Mouse (Mus musculus): ENCODE results near the gene Bcr. TPM values are rescaled to one million over a fixed set of nuclear protein-coding genes. Genes with fewer than 3 reads are reported as not detected.

Bcr gene
- total and polyA plus RNA-seq, 2 experiments: 7.5 to 14.7 TPM

DNA sequence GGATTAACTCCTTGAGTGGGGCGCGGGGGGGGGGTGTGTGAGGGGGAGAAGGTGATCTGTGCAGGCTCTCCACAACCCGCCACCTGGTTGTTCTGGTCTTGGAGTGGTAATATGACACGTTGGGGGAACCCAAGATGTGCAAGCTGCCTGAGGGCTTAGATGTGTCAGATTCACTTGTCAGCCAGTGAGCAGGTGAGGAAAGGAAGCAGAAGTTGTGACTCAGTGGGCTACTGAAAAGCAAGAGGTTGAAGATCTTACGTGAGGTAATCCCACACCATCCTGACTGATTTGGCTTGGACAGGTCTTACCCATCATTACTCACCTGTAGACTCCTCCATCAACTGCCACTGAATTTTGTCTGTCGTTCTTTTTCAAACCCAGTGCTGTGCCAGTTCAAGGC is 2.2 kb downstream of the Bcr start:
- TF ChIP-seq CTCF (IDR thresholded peaks at IDR 0.05; ENCODE audit: low read depth, low read length) (no peak), POLR2A (IDR thresholded peaks at IDR 0.05; ENCODE audit: extremely low read depth, insufficient read depth, low read length) (no peak)
- H3K27me3 ChIP-seq (ENCODE audit: control insufficient read depth, insufficient read depth, low read length): no peaks in the 10 kb centered on the region
- H3K4me1 ChIP-seq (ENCODE audit: control insufficient read depth, insufficient read depth, low read length): peaks cover 31% of the 10 kb centered on the region
- peaks cover 31% of the 10 kb centered on the region; the same call in 1 of the 2 replicates for H3K79me2 ChIP-seq (ENCODE audit: control insufficient read depth, insufficient read depth, low read length)
- H3K36me3 ChIP-seq (ENCODE audit: control insufficient read depth, insufficient read depth, low read length): no peaks in the 10 kb centered on the region
- H3K9ac ChIP-seq (ENCODE audit: low read depth, low read length): no peak overlapping the region
- no peak overlapping the region for H3K4me3 ChIP-seq (ENCODE audit: insufficient read depth, low read depth, low read length)
- 45% methylated on average over 6 of the region's 6 CpGs for WGBS
- DNase-seq (ENCODE audit: extremely low read depth, low read depth, low spot score): no peak
- no peak overlapping the region for H3K27ac ChIP-seq (replicated peaks; ENCODE audit: insufficient read depth, low read depth, low read length)

DNA sequence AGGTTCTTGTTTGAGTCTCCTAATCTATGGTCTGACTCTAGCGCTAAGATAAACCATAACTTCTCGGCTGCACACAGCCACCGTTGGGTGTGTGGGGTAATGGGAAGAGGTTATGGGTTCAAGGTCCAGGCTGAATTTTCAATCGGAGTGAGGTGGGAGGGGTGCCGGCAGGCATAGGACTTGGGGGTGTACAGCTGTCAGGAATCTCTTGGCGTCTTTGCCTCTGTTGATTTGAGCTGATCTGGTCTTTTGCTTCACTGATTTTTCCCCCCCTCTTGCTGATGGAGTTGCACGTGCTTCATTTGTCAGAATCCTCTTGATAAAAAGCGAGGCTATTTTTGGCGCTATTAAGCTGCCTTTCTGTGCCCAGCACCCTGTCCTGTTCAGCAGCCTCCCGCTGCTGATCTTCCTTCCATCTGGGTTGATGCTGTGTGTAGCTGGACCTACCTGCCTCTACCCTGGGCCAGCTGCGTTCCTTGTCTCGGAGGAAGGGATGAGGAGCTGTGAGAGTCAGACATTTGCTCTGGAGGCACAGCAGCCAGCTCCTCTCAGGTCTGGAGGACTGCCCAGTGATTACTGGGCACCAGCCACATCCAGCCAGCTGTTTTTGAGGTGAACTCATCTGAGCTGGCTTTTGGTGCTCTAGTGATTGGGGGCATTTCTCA is 3.0 kb downstream of the Bcr start:
- DNase-seq (ENCODE audit: extremely low read depth, low read depth, low spot score): peak; percentile 65
- no peak for TF ChIP-seq POLR2A (IDR thresholded peaks at IDR 0.05; ENCODE audit: extremely low read depth, insufficient read depth, low read length)
- Histone ChIP-seq H3K27ac (replicated peaks; ENCODE audit: insufficient read depth, low read depth, low read length) (no peak overlapping the region), H3K9ac (ENCODE audit: low read depth, low read length) (no peak overlapping the region), H3K27me3 (ENCODE audit: control insufficient read depth, insufficient read depth, low read length) (no peaks in the 10 kb centered on the region), H3K4me1 (ENCODE audit: control insufficient read depth, insufficient read depth, low read length) (peaks cover 31% of the 10 kb centered on the region), H3K4me3 (ENCODE audit: insufficient read depth, low read depth, low read length) (no peak overlapping the region), H3K79me2 (ENCODE audit: control insufficient read depth, insufficient read depth, low read length) (peaks cover 31% of the 10 kb centered on the region; the same call in 1 of the 2 replicates), H3K36me3 (ENCODE audit: control insufficient read depth, insufficient read depth, low read length) (no peaks in the 10 kb centered on the region)
- WGBS: 11% methylated on average over 12 of the region's 12 CpGs

DNA sequence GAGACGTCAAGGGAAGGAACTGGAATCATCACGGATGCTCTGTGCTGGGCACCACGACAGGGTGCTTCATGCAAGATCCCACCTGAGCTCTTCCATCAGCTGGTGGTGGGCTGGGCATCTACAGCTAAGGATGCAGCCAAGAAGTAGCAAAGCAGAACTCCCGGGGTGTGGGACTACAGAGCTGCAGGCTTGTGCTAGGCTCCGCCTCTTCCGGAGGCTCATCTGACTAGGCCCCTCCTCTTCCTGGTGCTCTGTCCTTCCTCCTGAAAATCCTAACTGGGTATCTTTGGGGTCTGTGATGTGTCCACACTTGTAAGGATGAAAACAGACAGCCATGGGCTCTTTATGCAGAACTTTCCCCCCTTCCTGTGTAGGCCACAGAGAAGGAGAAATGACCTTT is 5.3 kb downstream of the Bcr start:
- TF ChIP-seq CTCF (IDR thresholded peaks at IDR 0.05; ENCODE audit: low read depth, low read length) (no peak), POLR2A (IDR thresholded peaks at IDR 0.05; ENCODE audit: extremely low read depth, insufficient read depth, low read length) (no peak)
- H3K27ac ChIP-seq (replicated peaks; ENCODE audit: insufficient read depth, low read depth, low read length): no peak overlapping the region
- H3K4me1 ChIP-seq (ENCODE audit: control insufficient read depth, insufficient read depth, low read length): peaks cover 29% of the 10 kb centered on the region
- H3K79me2 ChIP-seq (ENCODE audit: control insufficient read depth, insufficient read depth, low read length): peaks cover 44% of the 10 kb centered on the region; the same call in 1 of the 2 replicates
- H3K27me3 ChIP-seq (ENCODE audit: control insufficient read depth, insufficient read depth, low read length): no peaks in the 10 kb centered on the region
- no peak for DNase-seq (ENCODE audit: extremely low read depth, low read depth, low spot score)
- H3K36me3 ChIP-seq (ENCODE audit: control insufficient read depth, insufficient read depth, low read length): no peaks in the 10 kb centered on the region
- H3K9ac ChIP-seq (ENCODE audit: low read depth, low read length): no peak overlapping the region
- H3K4me3 ChIP-seq (ENCODE audit: insufficient read depth, low read depth, low read length): no peak overlapping the region
- 79% methylated on average over 6 of the region's 6 CpGs for WGBS

DNA sequence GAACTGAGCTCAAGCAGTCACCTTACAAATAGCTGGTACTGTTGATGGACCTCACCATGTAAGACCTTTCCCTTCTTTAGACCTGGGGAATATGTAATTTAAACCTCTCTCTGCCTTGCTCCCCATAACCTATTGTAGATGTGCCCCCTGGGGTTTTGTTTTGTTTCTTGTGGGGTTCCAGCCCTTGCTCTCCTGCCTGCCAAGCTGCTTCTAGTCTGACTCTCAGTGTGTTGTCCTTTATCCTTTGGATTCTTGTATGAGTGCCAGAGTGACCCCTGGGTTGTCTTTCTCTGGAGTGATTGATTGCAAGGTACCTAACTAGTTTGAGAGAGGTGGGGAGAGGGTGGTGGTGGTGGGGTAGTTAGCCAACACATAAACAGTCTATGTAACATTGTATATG is 7.1 kb downstream of the Bcr start:
- no peak overlapping the region for H3K4me3 ChIP-seq (ENCODE audit: insufficient read depth, low read depth, low read length)
- H3K4me1 ChIP-seq (ENCODE audit: control insufficient read depth, insufficient read depth, low read length): peaks cover 21% of the 10 kb centered on the region
- no peak overlapping the region for H3K27ac ChIP-seq (replicated peaks; ENCODE audit: insufficient read depth, low read depth, low read length)
- no peak for TF ChIP-seq CTCF (IDR thresholded peaks at IDR 0.05; ENCODE audit: low read depth, low read length)
- no peak for TF ChIP-seq POLR2A (IDR thresholded peaks at IDR 0.05; ENCODE audit: extremely low read depth, insufficient read depth, low read length)
- no peaks in the 10 kb centered on the region for H3K27me3 ChIP-seq (ENCODE audit: control insufficient read depth, insufficient read depth, low read length)
- no peaks in the 10 kb centered on the region for H3K36me3 ChIP-seq (ENCODE audit: control insufficient read depth, insufficient read depth, low read length)
- DNase-seq (ENCODE audit: extremely low read depth, low read depth, low spot score): no peak
- peaks cover 46% of the 10 kb centered on the region for H3K79me2 ChIP-seq (ENCODE audit: control insufficient read depth, insufficient read depth, low read length)
- H3K9ac ChIP-seq (ENCODE audit: low read depth, low read length): no peak overlapping the region

DNA sequence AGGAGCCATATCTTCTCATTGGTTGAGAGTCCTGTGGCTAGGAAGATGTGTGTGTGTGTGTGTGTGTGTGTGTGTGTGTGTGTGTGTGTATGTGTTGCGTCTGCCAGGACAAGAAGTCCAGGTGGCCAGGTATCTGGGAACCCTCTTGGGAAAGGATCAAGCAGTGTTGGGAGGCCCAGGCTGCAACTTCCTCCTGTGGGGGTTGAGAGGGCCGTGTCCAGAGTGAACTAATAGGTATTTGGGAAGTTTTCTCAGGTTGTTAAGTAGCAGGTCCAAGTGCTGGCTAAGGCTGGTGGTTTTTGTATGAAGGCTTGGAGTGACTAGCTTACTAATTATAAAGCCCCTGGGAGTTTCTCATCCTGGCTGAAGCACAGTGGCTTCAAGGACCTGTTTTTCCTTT is 7.7 kb downstream of the Bcr start:
- no peak overlapping the region for H3K4me3 ChIP-seq (ENCODE audit: insufficient read depth, low read depth, low read length)
- DNase-seq (ENCODE audit: extremely low read depth, low read depth, low spot score): no peak
- H3K36me3 ChIP-seq (ENCODE audit: control insufficient read depth, insufficient read depth, low read length): no peaks in the 10 kb centered on the region
- TF ChIP-seq POLR2A (IDR thresholded peaks at IDR 0.05; ENCODE audit: extremely low read depth, insufficient read depth, low read length): no peak
- TF ChIP-seq CTCF (IDR thresholded peaks at IDR 0.05; ENCODE audit: low read depth, low read length): no peak
- H3K4me1 ChIP-seq (ENCODE audit: control insufficient read depth, insufficient read depth, low read length): peaks cover 16% of the 10 kb centered on the region
- no peak overlapping the region for H3K9ac ChIP-seq (ENCODE audit: low read depth, low read length)
- H3K27me3 ChIP-seq (ENCODE audit: control insufficient read depth, insufficient read depth, low read length): no peaks in the 10 kb centered on the region
- WGBS: 21% methylated on average over 2 of the region's 2 CpGs
- H3K79me2 ChIP-seq (ENCODE audit: control insufficient read depth, insufficient read depth, low read length): peaks cover 51% of the 10 kb centered on the region
- H3K27ac ChIP-seq (replicated peaks; ENCODE audit: insufficient read depth, low read depth, low read length): 0 out of 2 replicates have a peak overlapping the region, but pooled peaks have one; percentile 16

DNA sequence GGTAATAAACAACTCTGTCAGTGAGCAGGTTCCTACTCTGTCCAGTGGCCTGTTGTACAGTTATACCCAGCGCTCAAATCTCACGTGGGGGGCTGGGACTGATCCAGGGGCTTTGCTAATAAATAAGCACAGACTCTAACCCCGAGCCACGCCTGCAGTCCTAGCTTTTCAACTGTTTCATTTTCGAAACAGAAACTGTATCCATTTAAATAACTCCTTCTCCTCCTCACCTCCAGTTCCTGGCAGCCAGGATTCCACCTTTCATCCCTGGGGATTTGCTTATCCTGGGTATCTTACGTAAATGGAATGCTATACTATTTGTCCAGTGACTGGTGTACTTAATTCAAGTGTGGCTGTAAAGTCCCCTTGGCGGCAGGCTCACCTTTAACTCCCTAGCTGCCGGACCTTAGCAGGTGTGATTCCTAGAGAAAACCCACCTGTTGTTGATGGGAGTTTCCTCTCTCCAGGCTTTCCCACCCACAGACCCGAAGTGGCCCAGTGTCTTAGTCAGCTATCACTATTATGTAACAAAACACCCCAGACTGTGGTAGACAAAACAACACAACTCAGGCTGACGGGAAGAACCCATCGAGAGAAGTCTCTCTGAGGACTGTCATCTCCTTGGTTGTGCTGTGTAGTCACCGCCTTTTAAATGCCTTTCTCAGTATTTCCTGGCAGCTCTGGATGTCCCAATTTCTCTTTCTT is 8.4 kb downstream of the Bcr start:
- TF ChIP-seq POLR2A (IDR thresholded peaks at IDR 0.05; ENCODE audit: extremely low read depth, insufficient read depth, low read length) (no peak), CTCF (IDR thresholded peaks at IDR 0.05; ENCODE audit: low read depth, low read length) (no peak)
- DNase-seq (ENCODE audit: extremely low read depth, low read depth, low spot score): peak; percentile 76
- H3K27me3 ChIP-seq (ENCODE audit: control insufficient read depth, insufficient read depth, low read length): no peaks in the 10 kb centered on the region
- peaks cover 57% of the 10 kb centered on the region for H3K79me2 ChIP-seq (ENCODE audit: control insufficient read depth, insufficient read depth, low read length)
- H3K27ac ChIP-seq (replicated peaks; ENCODE audit: insufficient read depth, low read depth, low read length): peak overlapping the region; percentile 63
- 21% methylated on average over 12 of the region's 12 CpGs for WGBS
- no peak overlapping the region for H3K4me3 ChIP-seq (ENCODE audit: insufficient read depth, low read depth, low read length)
- H3K9ac ChIP-seq (ENCODE audit: low read depth, low read length): no peak overlapping the region
- H3K4me1 ChIP-seq (ENCODE audit: control insufficient read depth, insufficient read depth, low read length): peaks cover 11% of the 10 kb centered on the region
- H3K36me3 ChIP-seq (ENCODE audit: control insufficient read depth, insufficient read depth, low read length): no peaks in the 10 kb centered on the region

All from liver, adult 2 months (tissue).